Comparison of ENCODE assay signal across 31 mouse cellular contexts in genomic region chr16:93941781-93942567, GRCm38 (mm10). TPM values are rescaled to one million over a fixed set of nuclear protein-coding genes. Genes with fewer than 3 reads are reported as not detected.
DNase-seq lines count a peak whose midpoint lies in the region; ATAC-seq and TF ChIP-seq lines count a peak whose summit lies in the region.
"Had no signal": no experiment of that assay in that cellular context is flagged by ENCODE, and none has a peak within 500 bp of the region (broad histone marks: within the 10 kb centered on the region; RNA-seq: fewer than 3 reads in every experiment).

No protein-coding gene starts in this region.

- no peaks in the 10 kb centered on the region for H3K36me3 ChIP-seq in kidney, embryonic 16.5 days (ENCODE audit: insufficient read depth, low read length)
- no peaks in the 10 kb centered on the region for H3K36me3 ChIP-seq in midbrain, embryonic 11.5 days (ENCODE audit: control insufficient read depth, insufficient read depth, low read length)
- H3K36me3 ChIP-seq in midbrain, embryonic 10.5 days: no peaks in the 10 kb centered on the region
- no peaks in the 10 kb centered on the region for H3K36me3 ChIP-seq in CH12.LX (replicated peaks in 1 of 2; ENCODE audit: control insufficient read depth in 1 of 2, insufficient read depth in 1 of 2, low read length in 1 of 2)
- H3K36me3 ChIP-seq: G1E; hindbrain, embryonic 10.5 days; liver, embryonic 12.5 days; neural tube, embryonic 12.5 days had no signal

- no peak; the same call in 1 of the 2 replicates for TF ChIP-seq RAD21 in CH12.LX (IDR thresholded peaks at IDR 0.05; ENCODE audit: low read depth, low read length)

- peak; percentile 91 for TF ChIP-seq EP300 in CH12.LX (IDR thresholded peaks at IDR 0.05; ENCODE audit: low read length)

- no peaks in the 10 kb centered on the region for H3K79me2 ChIP-seq in CH12.LX (replicated peaks; ENCODE audit: control insufficient read depth, extremely low read depth, insufficient read depth, poor library complexity, severe bottlenecking)

- TF ChIP-seq CTCF in CH12.LX (conservative IDR thresholded peaks at IDR 0.05 in 1 of 2, IDR thresholded peaks at IDR 0.05 in 1 of 2; ENCODE audit: low read depth in 2 of 2, low read length in 2 of 2): no peak

- TF ChIP-seq POLR2A in CH12.LX (IDR thresholded peaks at IDR 0.05; ENCODE audit: low read depth, low read length): peak; percentile 57

- H3K4me3 ChIP-seq in kidney, embryonic 16.5 days (ENCODE audit: low read length): no peak overlapping the region
- no peak overlapping the region for H3K4me3 ChIP-seq in midbrain, embryonic 11.5 days (ENCODE audit: low read depth, low read length)
- no peak overlapping the region for H3K4me3 ChIP-seq in midbrain, embryonic 10.5 days
- H3K4me3 ChIP-seq in CH12.LX (replicated peaks in 1 of 3; ENCODE audit: low read depth in 2 of 3, low read length in 2 of 3, poor library complexity in 1 of 3): peak overlapping the region in 1 of 3 experiments; percentile 41
- H3K4me3 ChIP-seq: hindbrain, embryonic 10.5 days; liver, embryonic 12.5 days; myocyte; neural tube, embryonic 12.5 days had no signal

- ATAC-seq in kidney, embryonic 16.5 days (ENCODE audit: low FRiP score, low TSS enrichment): peak; percentile 46; the same call in 1 of the 2 replicates
- ATAC-seq in midbrain, embryonic 11.5 days (ENCODE audit: low FRiP score): no peak
- 0 out of 2 replicates have a peak, but pooled peaks have one; percentile 25 for ATAC-seq in neutrophil, adult 5-6 weeks (ENCODE audit: extremely low read depth, insufficient number of reproducible peaks, low FRiP score, poor library complexity, severe bottlenecking)
- ATAC-seq: forebrain, embryonic 14.5 days; hindbrain, embryonic 16.5 days; intestine, embryonic 16.5 days; liver, embryonic 12.5 days; liver, postnatal 0 days; lung, postnatal 0 days; midbrain, embryonic 16.5 days; Patski had no signal

- H3K27me3 ChIP-seq in kidney, embryonic 16.5 days (ENCODE audit: insufficient read depth, low read length): peaks cover 33% of the 10 kb centered on the region
- no peaks in the 10 kb centered on the region for H3K27me3 ChIP-seq in midbrain, embryonic 11.5 days (ENCODE audit: control insufficient read depth, insufficient read depth, low read length)
- H3K27me3 ChIP-seq in midbrain, embryonic 10.5 days (ENCODE audit: low read depth, poor library complexity, severe bottlenecking): peaks cover 17% of the 10 kb centered on the region
- no peaks in the 10 kb centered on the region for H3K27me3 ChIP-seq in CH12.LX (replicated peaks)
- H3K27me3 ChIP-seq: neural tube, embryonic 12.5 days had no signal

- no peak overlapping the region for H3K9ac ChIP-seq in kidney, embryonic 16.5 days (replicated peaks; ENCODE audit: low read length)
- H3K9ac ChIP-seq in midbrain, embryonic 11.5 days (ENCODE audit: low read length): no peak overlapping the region
- peak overlapping the region; percentile 39 for H3K9ac ChIP-seq in CH12.LX (ENCODE audit: insufficient read depth, low read depth)
- H3K9ac ChIP-seq: liver, embryonic 12.5 days; liver, postnatal 0 days; neural tube, embryonic 12.5 days had no signal

- no peak overlapping the region for H3K27ac ChIP-seq in kidney, embryonic 16.5 days (ENCODE audit: low read length)
- no peak overlapping the region for H3K27ac ChIP-seq in midbrain, embryonic 11.5 days (ENCODE audit: low read depth, low read length)
- H3K27ac ChIP-seq in midbrain, embryonic 10.5 days (replicated peaks): no peak overlapping the region
- peak overlapping the region; percentile 90 for H3K27ac ChIP-seq in CH12.LX (ENCODE audit: insufficient read depth, low read depth)
- H3K27ac ChIP-seq: hindbrain, embryonic 10.5 days; liver, embryonic 12.5 days; macrophage; neural tube, embryonic 12.5 days had no signal

- no peak for DNase-seq in kidney, adult 11 months
- peak; percentile 77 for DNase-seq in midbrain, embryonic 11.5 days (ENCODE audit: low spot score, missing footprints)
- no peak for DNase-seq in midbrain, embryonic 10.5 days (ENCODE audit: low spot score)
- DNase-seq in CH12.LX (ENCODE audit: extremely low read depth): peak; percentile 90
- no peak for DNase-seq in layer of hippocampus, postnatal 36 days
- DNase-seq: adrenal gland, postnatal 10 days; cerebellum, adult 8-10 months; gastrocnemius, postnatal 14 days; heart, postnatal 14 days; kidney, adult 9 months; layer of hippocampus, adult 9-11 months; liver, postnatal 0 days; retina, postnatal 1 day; right cerebral cortex, postnatal 25 days; spleen, adult 18-20 months; thymus, adult 2 months; thymus, postnatal 36 days had no signal

- peaks cover 4% of the 10 kb centered on the region; the same call in 1 of the 2 replicates for H3K4me1 ChIP-seq in kidney, embryonic 16.5 days (ENCODE audit: insufficient read depth, low read length)
- H3K4me1 ChIP-seq in midbrain, embryonic 11.5 days (ENCODE audit: control insufficient read depth, insufficient read depth, low read length): no peaks in the 10 kb centered on the region
- H3K4me1 ChIP-seq in midbrain, embryonic 10.5 days: 0 out of 2 replicates have a peak, but pooled peaks cover 3% of the 10 kb centered on the region
- H3K4me1 ChIP-seq in CH12.LX (ENCODE audit: control insufficient read depth in 1 of 2, insufficient read depth in 2 of 2): peaks cover 23 to 62% of the 10 kb centered on the region in 2 experiments
- H3K4me1 ChIP-seq: neural tube, embryonic 12.5 days had no signal

- H3K9me3 ChIP-seq in kidney, embryonic 16.5 days (ENCODE audit: low read length): no peaks in the 10 kb centered on the region
- H3K9me3 ChIP-seq in midbrain, embryonic 11.5 days (ENCODE audit: control insufficient read depth, low read length): no peaks in the 10 kb centered on the region
- no peaks in the 10 kb centered on the region for H3K9me3 ChIP-seq in midbrain, embryonic 10.5 days (replicated peaks)
- H3K9me3 ChIP-seq in CH12.LX (replicated peaks; ENCODE audit: low read length): no peaks in the 10 kb centered on the region
- H3K9me3 ChIP-seq: G1E; hindbrain, embryonic 10.5 days; liver, embryonic 12.5 days; neural tube, embryonic 12.5 days had no signal

- H3K4me2 ChIP-seq in kidney, embryonic 16.5 days (replicated peaks; ENCODE audit: low read depth, low read length): no peak overlapping the region
- H3K4me2 ChIP-seq in midbrain, embryonic 11.5 days: no peak overlapping the region
- peak overlapping the region; percentile 44 for H3K4me2 ChIP-seq in CH12.LX (ENCODE audit: insufficient read depth, low read depth, poor library complexity, severe bottlenecking)
- H3K4me2 ChIP-seq: liver, embryonic 12.5 days; neural tube, embryonic 12.5 days had no signal

- WGBS in kidney, embryonic 16.5 days: 66% methylated on average over 10 of the region's 10 CpGs
- whole genome bisulfite sequencing in midbrain, embryonic 11.5 days: 85% methylated on average over 10 of the region's 10 CpGs
- WGBS in midbrain, embryonic 10.5 days: 85% methylated on average over 10 of the region's 10 CpGs

- in situ Hi-C loops in CH12.LX (cut with MboI; ENCODE audit: low pct_ligation_motif_present, low pct_unique_long_range_greater_than_20kb, low sequenced_read_pairs): loop anchor here (5.0 to 10.0 kb wide), 2 partner anchors 70 to 323 kb away; no protein-coding TSS in a partner anchor

- dilution Hi-C loops in CH12.LX (cut with MboI; ENCODE audit: extremely low pct_ligation_motif_present, extremely low pct_unique_long_range_greater_than_20kb, low sequenced_read_pairs): no loop called here

TF ChIP-seq in CH12.LX, 34 proteins besides CTCF, POLR2A, EP300 and RAD21 (continues in another document):
- TF ChIP-seq POLR2AphosphoS2 (IDR thresholded peaks at IDR 0.05; ENCODE audit: low read depth, low read length): no peak
- peak; percentile 31 for TF ChIP-seq HCFC1 (IDR thresholded peaks at IDR 0.05; ENCODE audit: low read depth, low read length)
- TF ChIP-seq NELFE (IDR thresholded peaks at IDR 0.05; ENCODE audit: low read depth, low read length): peak; percentile 48; the same call in 1 of the 2 replicates
- peak; percentile 83 for TF ChIP-seq ZMIZ1 (IDR thresholded peaks at IDR 0.05; ENCODE audit: low read depth, low read length)
- TF ChIP-seq KAT2A (IDR thresholded peaks at IDR 0.05; ENCODE audit: insufficient replicate concordance, low read length): 0 out of 2 replicates have a peak, but pooled peaks have one; percentile 61
- TF ChIP-seq E2F4 (IDR thresholded peaks at IDR 0.05; ENCODE audit: insufficient replicate concordance, low read depth, low read length): no peak
- TF ChIP-seq MEF2A (IDR thresholded peaks at IDR 0.05; ENCODE audit: borderline replicate concordance, low read depth, low read length): peak; percentile 93
- no peak for TF ChIP-seq USF1 (IDR thresholded peaks at IDR 0.05; ENCODE audit: low read depth, low read length)
- TF ChIP-seq MAX (IDR thresholded peaks at IDR 0.05; ENCODE audit: low read length): peak; percentile 86
- TF ChIP-seq CHD1 (IDR thresholded peaks at IDR 0.05; ENCODE audit: low read depth, low read length): peak; percentile 78; the same call in 1 of the 2 replicates
- peak; percentile 16; the same call in 1 of the 2 replicates for TF ChIP-seq NRF1 (IDR thresholded peaks at IDR 0.05; ENCODE audit: low read depth, low read length)
- no peak for TF ChIP-seq USF2 (conservative IDR thresholded peaks at IDR 0.05; ENCODE audit: low read depth, low read length)
- TF ChIP-seq IRF4 (IDR thresholded peaks at IDR 0.05; ENCODE audit: low read depth, low read length): peak; percentile 71
- peak; percentile 79 for TF ChIP-seq MAZ (IDR thresholded peaks at IDR 0.05; ENCODE audit: low read depth, low read length)
- TF ChIP-seq BHLHE40 (IDR thresholded peaks at IDR 0.05; ENCODE audit: low read depth, low read length): peak; percentile 69
- TF ChIP-seq SMC3 (IDR thresholded peaks at IDR 0.05; ENCODE audit: low read depth, low read length): peak; percentile 1; the same call in 1 of the 2 replicates
- no peak for TF ChIP-seq GABPA (IDR thresholded peaks at IDR 0.05; ENCODE audit: insufficient replicate concordance, low read depth, low read length)
- no peak for TF ChIP-seq JUND (conservative IDR thresholded peaks at IDR 0.05; ENCODE audit: low read depth, low read length)
- TF ChIP-seq JUN (IDR thresholded peaks at IDR 0.05; ENCODE audit: insufficient read depth, low read depth, low read length): no peak
- no peak for TF ChIP-seq ZNF384 (IDR thresholded peaks at IDR 0.05; ENCODE audit: low read depth, low read length)
- peak; percentile 90 for TF ChIP-seq ETS1 (conservative IDR thresholded peaks at IDR 0.05; ENCODE audit: low read depth, low read length)

RNA-seq across cellular contexts. Expression of gene Chaf1b, which starts 58.3 kb away (rescaled TPM):
- 70.3 and 72.1 TPM in 2 replicates for polyA plus RNA-seq in kidney, embryonic 16.5 days (2015; fragmentation: Nextera tagmentation; extraction: Ambion mirVana)
- polyA plus RNA-seq in midbrain, embryonic 11.5 days (2014; fragmentation: Nextera tagmentation; extraction: Ambion mirVana): 99.8 and 102 TPM in 2 replicates
- polyA plus RNA-seq in midbrain, embryonic 10.5 days (2016; fragmentation: Nextera tagmentation; extraction: Ambion mirVana): 119 and 136 TPM in 2 replicates
- total RNA-seq in CH12.LX (2012; rRNA removed) (46.7 and 58.6 TPM in 2 replicates), CH12.LX (2014; rRNA removed) (74.8 and 76.2 TPM in 2 replicates)
- polyA plus RNA-seq in CH12.LX (2012; ENCODE audit: insufficient read length, low read depth): 82.0 and 84.0 TPM in 2 replicates
- total RNA-seq in neutrophil, adult 5-6 weeks (2017): 4.2 and 5.4 TPM in 2 replicates
- total RNA-seq in layer of hippocampus, postnatal 36 days (2021): under 1 TPM; 0.47 to 0.53 TPM

Comparison
In these comparisons a context has a peak if more than half of its experiments do, and no peak if none do; other contexts are left out.
1. DNase-seq: peak in midbrain, embryonic 11.5 days (single experiment) and CH12.LX (single experiment); none in kidney, adult 11 months (single experiment), midbrain, embryonic 10.5 days (single experiment) and layer of hippocampus, postnatal 36 days (0 of 2).